Mouse (Mus musculus) right cerebral cortex, postnatal 25 days (tissue): Measurements from ENCODE around the gene Ece2.
"Not testable (repeated sequence)": the region's sequence is repeated elsewhere in the genome, so short reads cannot be mapped to it uniquely, and the experiment has no call there.

ENCODE experiments used
- DNase-seq: peaks from one replicate; pipeline ENCODE4 v3.0.0; 2022

Ece2 gene

DNA sequence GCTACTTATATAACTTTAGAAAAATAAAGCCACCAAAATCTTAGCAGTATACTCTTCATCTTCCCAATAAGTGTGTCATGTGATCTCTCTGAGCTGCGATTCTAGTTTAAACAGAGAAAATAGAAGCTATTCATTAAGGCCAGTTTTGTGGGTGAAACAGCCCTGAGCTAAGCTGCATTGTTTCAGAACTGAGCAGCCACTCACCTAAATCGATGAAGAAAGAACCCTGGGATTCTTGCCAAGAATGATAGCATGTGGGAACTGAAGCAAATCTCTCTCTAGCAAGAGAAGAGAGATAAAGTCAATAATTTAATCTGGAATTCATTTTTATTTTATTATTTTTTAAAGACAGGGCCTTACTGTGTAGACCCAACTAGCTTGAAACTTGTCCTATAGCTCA, 6.4 kb upstream of the Ece2 start:
- no peak for DNase-seq

DNA sequence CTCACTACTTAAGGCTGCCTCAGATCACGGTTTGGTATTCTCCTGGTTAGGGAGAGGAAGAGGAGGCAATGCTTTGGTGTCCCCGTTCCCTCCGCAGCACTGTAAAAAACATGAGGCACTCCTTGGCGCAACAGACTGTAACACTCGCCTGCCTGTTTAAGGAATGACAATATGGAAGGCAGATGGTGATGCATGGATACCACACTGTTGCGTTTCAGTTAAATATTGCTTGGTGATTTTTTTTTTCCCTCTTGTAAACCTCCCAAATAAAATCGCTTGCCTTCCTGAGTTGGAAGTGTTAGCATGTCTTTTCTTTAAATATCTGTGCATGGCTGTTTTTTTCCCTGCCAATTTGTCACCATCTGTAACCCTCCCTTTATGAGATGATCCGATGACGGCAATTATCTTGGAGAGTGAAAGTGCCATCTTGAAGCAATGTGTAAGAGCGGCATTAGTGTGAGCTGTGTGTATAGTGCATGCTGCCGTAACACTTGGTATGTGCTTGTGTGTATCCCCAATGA, 697 bp upstream of the Ece2 start:
- DNase-seq = peak; percentile 58

DNA sequence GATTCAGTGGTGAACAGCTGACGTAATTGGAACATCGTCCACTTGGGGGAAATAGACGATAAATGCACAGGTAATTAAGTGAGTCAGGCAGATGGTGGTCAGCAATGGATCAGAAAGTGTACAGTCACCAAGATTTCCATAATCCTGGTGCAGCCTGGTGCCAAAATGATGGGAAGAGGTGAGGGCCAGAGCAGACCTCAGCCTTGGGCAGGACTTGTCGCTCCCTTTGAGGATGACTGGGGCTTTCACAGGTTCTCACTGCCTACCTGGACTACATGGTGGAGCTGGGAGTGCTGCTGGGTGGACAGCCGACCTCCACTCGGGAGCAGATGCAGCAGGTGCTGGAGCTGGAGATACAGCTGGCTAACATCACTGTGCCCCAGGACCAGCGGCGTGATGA, 7.8 kb downstream of the Ece2 start:
- DNase-seq = no peak

DNA sequence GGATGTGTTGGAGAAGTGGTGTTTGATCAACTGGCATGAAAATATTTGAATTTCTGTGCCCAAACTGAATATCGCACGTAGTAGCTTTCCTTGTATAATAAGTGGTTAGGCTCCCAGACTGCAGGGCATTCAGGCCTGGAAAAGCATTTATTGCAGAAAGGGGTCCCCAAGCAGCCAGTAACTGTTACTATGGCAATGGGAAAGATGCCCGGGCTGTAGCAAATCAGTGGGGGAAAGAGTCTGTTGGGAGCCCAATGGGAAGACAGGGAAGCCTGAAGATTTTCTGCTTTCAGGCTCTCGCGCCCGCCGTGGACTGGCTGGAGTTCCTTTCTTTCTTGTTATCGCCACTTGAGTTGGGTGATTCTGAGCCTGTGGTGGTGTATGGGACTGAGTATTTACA, 8.7 kb downstream of the Ece2 start:
- DNase-seq = peak; percentile 33

DNA sequence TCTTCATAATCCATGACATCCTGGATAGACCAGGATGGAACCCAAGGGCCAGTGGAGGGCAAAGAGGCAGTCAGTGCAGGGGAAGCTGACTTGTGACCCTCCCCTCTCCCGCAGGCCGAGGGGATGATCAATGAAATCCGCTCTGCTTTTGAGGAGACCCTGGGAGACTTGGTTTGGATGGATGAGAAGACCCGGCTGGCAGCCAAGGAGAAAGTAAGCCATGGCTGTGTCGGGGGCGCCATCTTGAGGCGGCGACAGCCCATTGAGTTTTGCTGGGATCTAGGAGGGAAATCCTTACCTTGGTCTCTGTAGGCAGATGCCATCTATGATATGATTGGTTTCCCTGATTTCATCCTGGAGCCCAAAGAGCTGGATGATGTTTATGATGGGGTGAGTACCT, 12.5 kb downstream of the Ece2 start:
- peak; percentile 78 for DNase-seq

DNA sequence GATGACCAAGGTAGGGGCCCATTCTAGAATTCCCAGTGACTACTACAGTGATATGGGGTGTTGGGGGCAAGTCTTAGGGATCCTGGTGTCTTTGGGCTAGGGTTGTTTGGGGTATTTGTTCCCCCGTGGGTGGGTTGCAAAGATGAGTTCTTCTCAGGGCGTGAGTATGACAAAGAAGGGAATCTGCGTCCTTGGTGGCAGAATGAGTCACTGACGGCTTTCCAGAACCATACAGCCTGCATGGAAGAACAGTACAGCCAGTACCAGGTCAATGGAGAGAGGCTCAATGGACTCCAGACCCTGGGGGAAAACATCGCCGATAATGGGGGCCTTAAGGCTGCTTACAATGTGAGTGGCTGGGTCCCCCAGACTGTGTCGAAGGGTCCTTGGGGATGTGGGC, 14.3 kb downstream of the Ece2 start:
- DNase-seq = no peak

DNA sequence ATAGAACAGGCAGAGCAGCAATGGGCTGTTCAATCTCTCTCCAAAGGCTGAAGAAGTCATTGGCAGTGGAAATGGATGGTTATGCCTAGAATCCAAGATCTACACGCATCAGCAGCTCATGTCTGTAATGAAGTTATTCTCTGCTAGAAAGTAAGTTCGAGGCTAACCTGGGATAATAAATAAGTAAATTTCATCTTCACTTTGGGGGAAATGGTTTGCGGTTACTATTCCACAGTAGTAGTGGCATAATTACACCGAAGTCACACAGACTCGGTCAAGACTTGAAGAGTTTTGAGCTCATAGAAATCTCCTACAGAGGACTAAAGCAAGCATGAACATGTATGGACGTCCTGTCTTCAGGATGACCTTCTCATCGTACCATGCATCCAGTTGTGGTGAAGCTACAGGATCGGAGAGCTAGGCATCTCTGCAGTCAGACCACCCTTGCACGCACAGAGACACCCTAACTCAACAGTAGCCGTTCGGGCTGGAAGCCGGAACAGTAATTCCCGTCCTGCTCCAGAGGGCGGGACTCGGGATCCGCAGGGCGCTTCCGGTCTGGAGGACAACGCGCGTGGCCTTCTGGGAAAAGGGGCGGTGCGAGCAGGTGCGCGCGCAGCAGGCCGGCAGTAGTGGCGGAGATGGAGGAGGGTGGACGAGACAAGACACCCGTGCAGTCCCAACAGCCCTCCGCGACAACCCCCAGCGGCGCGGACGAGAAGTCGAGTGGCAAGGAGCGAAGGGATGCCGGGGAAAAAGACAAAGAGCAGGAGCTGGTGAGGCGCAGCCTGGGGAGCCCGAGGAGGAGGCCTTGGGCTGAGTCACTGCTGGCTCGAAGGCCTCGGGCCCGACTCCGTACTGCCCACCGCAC, 21.7 kb downstream of the Ece2 start, which contains the start of gene Psmd2:
Gene Psmd2 (plus strand): TSS at position 577 of the 871 bp plus-strand sequence.
- peak; percentile 98 for DNase-seq

DNA sequence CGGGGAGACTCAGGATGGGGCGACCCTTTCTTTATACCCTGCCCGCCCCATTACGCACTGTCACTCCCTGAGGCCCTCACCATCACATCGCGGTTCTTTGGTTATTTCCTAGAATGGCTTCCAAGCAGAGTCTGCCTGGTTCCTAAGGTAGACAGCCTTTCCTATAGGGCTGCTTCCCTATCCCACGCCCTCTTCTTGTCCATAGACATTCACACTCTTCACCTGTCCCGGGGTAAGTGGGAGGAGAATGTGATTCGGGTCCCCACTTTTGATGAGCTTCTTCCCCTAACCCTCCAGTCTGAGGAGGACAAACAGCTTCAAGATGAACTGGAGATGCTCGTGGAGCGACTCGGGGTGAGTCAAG, 22.3 kb downstream of the Ece2 start:
- DNase-seq = no peak

DNA sequence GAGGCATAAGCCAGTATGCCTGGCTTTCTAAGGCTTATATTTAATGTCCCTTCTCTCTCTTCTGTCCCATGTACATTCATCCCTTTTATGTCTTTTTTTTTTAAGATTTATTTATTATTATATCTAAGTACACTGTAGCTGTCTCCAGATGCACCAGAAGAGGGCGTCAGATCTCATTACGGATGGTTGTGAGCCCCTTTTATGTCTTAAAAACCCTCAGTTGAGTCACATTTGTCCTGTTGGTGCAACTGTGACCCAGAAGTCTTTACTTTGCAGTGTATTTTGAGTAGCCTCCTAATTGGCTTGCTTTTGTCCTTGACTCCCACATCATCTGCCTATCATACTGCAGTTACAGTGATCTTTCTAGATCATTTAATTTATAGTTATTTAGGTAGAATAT, 23.7 kb downstream of the Ece2 start:
- no peak for DNase-seq

DNA sequence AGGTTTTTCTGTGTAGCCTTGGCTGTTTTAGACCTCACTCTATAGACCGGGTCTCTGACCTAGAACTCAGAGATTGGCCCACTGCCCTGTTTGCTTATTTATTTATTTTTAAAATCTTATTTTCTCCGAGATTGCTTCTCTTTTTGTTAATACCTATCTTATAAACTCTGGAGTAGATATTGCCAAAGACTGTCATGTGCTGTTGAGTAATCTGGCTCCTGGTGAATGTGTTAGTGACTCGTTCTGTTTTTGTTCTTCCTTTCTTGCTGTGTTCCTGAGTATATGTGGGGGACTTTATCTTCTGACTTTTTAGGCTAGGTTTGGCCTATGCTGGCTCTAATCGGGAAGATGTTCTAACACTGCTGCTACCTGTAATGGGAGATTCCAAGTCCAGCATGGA, 28.0 kb downstream of the Ece2 start:
- no peak for DNase-seq

DNA sequence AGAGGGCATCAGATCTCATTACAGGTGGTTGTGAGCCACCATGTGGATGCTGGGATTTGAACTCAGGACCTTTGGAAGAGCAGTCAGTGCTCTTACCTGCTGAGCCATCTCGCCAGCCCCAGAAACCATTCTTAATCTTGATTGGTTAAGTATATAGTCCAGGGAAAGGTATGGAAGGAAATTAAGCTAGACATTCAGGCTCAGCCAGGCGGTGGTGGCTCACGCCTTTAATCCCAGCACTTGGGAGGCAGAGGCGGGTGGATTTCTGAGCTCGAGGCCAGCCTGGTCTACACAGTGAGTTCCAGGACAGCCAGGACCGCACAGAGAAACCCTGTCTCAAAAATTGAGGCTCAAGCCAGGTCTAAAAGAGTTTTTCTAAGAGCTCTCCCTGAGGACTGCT, 38.4 kb downstream of the Ece2 start, which contains the start of gene Eif4g1:
Gene Eif4g1 (plus strand): TSS at position 301 of the 400 bp plus-strand sequence.
- DNase-seq = not testable (repeated sequence)

DNA sequence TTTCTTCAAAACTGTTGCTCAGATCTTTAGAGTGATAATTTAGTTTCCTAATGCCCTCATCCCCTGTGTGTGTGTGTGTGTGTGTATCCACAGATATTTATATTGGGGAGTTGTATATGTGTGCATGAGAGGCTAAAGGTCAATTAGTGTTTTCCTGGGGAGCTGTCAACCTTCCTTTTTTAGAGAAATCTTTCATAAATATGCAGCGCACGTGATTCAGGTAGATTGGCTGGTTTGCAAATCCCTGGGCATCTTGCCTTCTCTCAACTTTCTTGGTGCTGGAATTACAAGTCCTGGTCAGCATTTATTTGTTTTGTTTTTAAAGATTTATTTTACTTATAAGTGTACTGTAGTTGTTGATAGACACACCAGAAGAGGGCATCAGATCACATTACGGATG, 40.7 kb downstream of the Ece2 start:
- no peak for DNase-seq

DNA sequence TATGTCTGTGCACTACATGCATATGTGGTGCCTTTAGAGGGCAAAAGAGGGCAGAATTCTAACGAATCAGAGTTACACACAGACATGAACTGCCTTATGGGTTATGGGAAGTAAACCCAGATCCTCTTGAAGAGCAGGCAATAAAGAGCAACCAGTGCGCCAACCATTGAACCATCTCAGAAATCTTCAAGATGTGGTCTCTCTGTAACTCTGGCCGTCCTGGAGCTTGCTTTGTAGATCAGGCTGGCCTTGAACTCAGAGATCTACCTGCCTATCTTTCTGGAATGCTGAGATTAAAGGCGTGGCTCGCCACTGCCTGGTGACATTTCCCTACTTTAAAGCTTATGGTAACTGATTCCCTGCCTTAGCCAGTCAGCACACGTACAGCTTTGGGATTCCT, 42.3 kb downstream of the Ece2 start:
- DNase-seq = no peak

DNA sequence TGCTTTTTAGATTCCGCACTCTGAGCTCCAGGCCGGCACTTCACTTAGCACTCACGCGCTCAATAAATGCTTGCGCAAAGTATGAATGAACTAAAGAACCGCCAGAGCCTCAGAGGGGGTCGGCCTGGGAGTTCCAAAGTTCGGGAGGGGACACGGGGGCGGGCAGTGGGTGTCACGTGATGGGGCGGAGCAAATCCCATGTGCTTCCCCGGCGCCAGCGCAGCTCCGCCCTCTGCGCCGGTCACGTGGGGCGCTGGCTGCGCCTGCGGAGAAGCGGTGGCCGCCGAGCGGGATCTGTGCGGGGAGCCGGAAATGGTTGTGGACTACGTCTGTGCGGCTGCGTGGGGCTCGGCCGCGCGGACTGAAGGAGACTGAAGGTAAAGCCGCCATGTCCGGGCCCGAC, 42.9 kb downstream of the Ece2 start:
- DNase-seq = peak; percentile 98

DNA sequence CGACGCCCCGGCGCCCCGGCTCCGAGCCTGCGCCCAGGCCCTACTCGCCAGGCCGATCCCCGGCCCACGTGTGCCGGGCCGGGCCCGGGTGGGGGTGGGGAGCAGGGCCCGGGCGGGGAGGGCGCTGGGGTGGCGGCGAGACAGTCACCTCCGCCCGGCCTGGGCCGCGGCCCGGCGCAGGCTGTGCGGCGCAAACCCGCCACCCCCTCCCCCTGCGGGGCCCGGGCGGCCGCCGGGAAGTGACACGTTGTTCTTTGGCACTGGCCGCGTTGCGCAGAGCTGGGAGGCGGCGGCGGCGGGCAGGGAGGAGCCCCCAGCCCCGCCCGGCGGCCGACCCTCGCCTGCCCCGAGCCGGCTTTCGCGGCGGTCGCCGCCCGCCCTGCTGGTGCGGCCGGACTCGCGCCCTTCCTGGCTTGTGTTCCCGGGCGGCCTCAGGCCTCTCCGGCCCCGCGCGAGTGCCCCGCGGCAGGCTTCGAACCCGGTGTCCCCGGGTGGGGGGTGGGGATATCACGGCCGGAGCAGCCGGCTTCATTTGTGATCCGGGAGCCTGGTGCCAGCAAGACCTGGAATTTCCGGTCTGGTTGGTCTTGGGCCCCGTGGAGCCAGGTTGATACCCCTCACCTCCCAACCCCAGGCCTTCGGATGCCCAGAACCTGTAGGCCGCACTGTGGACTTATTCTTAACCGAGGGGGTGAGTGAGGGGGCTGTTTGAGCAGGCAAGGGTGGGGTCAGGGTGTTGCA, 43.5 kb downstream of the Ece2 start:
- DNase-seq = no peak

DNA sequence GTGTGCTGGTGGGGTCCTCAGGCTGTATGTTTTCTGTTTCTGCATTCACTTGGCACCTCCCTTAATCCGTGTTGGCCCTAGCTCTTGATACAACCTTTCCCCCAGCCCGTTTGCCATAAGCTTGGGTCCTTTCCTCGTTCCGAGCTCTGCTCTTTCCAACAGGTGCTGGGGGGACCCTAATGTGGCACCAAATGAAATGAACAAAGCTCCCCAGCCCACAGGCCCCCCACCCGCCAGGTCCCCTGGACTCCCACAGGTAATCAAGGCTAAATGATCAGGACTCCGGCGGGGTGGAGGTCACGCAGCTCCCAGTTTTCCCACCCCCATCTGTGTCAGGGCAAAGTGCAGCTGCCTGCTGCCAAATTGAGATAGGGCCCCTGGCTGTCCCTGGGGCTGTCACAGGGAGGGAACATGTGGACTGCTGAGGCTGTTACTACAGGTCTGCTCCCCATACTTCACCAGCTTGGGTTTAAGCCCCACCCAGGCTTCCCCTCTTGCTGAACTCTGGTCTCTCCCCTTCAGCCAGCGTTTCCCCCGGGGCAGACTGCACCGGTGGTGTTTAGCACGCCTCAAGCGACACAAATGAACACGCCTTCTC, 44.2 kb downstream of the Ece2 start:
- DNase-seq = no peak

DNA sequence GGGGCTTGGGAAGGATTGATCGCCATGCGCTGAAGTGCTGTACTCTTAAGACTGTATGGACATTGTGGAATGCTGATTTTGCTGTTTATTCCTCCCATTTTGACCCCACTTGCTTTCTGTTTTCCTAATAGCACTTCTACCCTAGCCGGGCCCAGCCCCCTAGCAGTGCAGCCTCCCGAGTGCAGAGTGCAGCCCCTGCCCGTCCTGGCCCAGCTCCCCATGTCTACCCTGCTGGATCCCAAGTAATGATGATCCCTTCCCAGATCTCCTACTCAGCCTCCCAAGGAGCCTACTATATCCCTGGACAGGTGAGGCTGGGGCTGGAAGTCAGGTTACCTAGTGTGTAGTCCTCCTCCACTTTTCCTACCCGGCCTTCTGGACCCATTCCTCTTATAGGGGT, 45.6 kb downstream of the Ece2 start:
- DNase-seq = no peak

DNA sequence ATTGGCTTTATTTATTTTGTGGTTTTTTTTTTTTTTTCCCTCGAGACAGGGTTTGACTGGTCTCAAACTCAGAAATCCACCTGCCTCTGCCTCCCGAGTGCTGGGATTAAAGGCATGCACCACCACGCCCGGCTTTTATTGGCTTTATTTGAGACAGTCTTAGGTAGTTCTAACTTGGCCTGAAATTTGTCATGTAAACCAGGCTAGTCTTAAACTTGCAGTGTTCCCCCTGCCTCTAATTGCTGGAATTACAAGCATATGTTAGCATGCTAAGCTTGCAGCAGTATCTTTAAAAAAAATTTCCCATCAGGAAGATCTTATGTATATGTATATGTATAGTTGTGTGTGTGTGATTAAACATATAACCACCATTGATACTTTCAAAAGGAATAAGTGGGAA, 47.1 kb downstream of the Ece2 start:
- DNase-seq = no peak

DNA sequence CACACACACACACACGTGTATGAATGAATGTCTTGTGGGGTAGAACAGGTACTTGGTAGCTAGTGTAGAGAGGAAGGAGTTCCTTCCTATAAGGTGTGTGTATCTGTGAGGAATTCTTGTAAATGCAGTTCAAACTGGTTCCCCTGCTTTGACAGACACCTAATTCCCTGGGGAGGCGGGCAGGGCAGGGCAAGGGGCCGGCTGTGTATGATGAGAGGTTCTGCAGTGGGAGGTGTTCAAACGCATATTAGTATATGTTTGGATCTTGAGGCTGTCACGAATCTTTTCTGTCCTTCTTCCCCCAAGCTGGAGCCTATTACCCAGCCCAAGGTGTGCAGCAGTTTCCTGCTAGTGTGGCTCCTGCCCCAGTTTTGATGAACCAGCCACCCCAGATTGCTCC, 47.8 kb downstream of the Ece2 start:
- DNase-seq = no peak

DNA sequence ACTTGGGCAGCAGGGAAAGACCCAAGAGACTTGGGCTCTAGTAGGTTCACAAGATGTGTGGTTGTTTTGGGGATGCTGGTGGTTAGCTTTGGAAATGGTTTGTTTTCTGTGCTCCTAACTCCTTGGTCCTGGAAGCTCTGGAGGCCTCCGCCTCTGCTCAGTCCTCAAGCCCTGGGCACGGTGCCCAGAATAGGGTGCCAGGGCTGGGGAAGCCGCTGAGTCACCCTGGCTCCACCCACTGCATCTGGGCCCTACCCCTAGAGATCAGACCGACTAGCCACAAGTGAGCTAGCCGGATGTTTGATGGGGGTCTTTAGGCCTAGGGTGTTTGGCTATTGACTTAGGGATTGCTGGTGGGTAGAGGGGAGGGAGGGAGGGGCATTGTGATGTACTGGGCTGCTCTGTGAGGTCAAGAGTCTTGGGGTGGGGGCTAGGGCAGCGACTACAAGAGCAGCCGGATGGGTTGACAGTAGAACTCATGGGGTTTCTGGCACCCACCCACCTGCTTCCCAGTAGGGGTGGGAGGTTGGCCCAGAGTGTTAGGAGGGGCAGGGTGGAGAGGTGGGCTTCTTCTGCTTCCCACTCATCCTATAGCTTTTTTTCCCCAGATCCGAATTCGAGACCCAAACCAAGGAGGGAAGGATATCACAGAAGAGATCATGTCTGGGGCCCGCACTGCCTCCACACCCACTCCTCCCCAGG, 48.5 kb downstream of the Ece2 start:
- peak; percentile 68 for DNase-seq

DNA sequence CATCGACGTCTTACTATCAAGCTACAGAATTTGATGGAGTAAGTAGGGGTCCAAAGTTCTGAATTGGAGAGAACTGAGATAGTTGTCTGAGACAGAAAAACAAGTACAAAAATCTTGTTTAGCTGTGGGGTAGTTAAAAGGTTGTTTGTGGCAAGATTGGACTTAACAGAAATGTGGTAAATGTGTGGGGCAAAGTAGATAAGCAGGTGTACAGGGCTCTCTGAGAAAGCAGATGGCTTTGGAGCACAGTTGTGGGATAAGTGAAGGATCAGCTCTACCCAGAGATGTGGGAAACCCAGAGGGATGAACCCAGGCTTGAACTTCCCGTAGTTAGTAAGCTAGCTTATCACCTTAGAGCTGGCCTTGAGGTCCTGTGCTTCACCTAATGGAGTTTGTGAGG, 61.1 kb downstream of the Ece2 start:
- no peak for DNase-seq

DNA sequence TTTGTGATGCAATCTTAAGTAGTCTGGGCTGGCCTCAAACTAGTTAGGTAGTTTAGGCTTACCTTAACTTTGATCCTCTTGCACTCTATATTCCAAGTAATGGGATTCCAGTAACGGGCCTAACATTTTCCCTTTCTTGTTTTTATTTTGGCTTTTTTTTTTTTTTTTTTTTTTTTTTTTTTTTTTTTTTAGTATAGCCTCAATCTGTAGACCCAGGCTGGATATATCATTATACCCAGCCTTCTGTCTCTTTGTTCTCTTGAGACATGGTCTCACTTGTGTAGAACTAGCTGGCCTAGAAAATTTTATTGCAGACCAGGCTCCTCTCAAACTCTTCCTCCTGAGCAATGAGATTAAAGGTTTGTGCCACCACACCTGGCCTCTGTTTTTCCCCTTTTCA, 62.0 kb downstream of the Ece2 start:
- DNase-seq = no peak
